9 mouse cellular contexts compared by ENCODE assay signal in the genomic region with DNA sequence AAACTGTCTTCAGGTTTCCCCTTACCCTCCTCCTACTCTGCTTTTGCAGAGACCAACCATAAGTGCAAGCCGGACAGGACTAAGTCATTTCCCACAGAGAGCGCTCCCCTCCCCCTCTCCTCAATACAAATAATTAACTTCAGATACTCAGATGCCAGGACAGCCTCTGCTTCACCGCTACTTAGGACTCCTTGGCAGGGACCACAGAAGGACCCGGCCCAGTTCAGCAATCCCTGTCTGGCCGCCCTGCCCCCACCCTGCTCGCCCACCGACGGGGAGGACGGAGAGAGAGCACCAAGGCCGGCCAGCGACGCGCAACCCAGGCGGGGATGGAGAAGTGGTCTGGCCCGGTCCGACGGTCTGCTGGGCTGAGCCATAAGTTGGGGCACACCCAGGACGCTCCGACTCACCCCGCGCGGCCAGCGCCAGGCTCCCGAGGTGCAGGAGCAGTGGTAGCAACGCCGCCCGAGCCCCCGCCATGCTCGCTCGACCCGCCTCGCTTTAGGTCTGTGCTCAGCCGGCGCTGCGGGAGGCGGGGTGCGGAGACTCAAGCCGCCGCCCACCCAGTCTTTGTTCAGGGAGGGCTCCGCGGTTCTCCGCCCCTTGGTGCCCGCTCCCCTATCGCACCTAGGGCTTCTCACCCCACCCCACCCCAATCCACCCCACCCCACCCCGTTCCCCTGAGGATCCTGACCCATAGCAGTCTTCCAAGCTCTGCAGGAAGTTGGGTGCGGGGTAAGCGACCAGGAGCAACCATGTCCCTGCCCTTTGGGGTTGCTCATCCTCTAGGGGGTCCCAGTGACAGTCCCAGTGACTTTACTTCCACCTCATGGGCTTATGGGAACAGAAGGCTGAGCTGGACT. TPM values are rescaled to one million over a fixed set of nuclear protein-coding genes. Genes with fewer than 3 reads are reported as not detected.
DNase-seq lines count a peak whose midpoint lies in the region; ATAC-seq and TF ChIP-seq lines count a peak whose summit lies in the region.
"Had no signal": no experiment of that assay in that cellular context is flagged by ENCODE, and none has a peak within 500 bp of the region (broad histone marks: within the 10 kb centered on the region; RNA-seq: fewer than 3 reads in every experiment).

TSS of gene Kcp (minus strand) at position 506 of the 863 bp plus-strand sequence.

- WGBS in limb, embryonic 13.5 days = under 1% methylated on average over 46 of the region's 47 CpGs
- under 1% methylated on average over 46 of the region's 47 CpGs for WGBS in neural tube, embryonic 14.5 days

- ATAC-seq in limb, embryonic 13.5 days (ENCODE audit: low FRiP score, low read depth) = peak; percentile 72
- peak; percentile 68 for ATAC-seq in neural tube, embryonic 14.5 days (ENCODE audit: low read depth)
- ATAC-seq: Patski had no signal

- TF ChIP-seq POLR2A in cortical plate, adult 2 months (IDR thresholded peaks at IDR 0.05; ENCODE audit: extremely low read depth, insufficient read depth, low read length) = no peak

- no peaks in the 10 kb centered on the region for H3K27me3 ChIP-seq in limb, embryonic 13.5 days
- peaks cover 8% of the 10 kb centered on the region; the same call in 1 of the 2 replicates for H3K27me3 ChIP-seq in neural tube, embryonic 14.5 days (ENCODE audit: control insufficient read depth, insufficient read depth, low read length)

- H3K4me3 ChIP-seq in layer of hippocampus, adult 2 months = peak within 1 kb of the TSS; percentile 46
- H3K4me3 ChIP-seq in cortical plate, adult 2 months (ENCODE audit: insufficient read depth, low read length) = peak within 1 kb of the TSS; percentile 24; the same call in 1 of the 2 replicates
- peak within 1 kb of the TSS; percentile 66 for H3K4me3 ChIP-seq in limb, embryonic 13.5 days
- peak within 1 kb of the TSS; percentile 42 for H3K4me3 ChIP-seq in neural tube, embryonic 14.5 days (ENCODE audit: low read depth, low read length)

- H3K9ac ChIP-seq in limb, embryonic 13.5 days = peak within 1 kb of the TSS; percentile 79
- peak within 1 kb of the TSS; percentile 52 for H3K9ac ChIP-seq in neural tube, embryonic 14.5 days (replicated peaks; ENCODE audit: low read depth, low read length)

- no peak for DNase-seq in layer of hippocampus, adult 2 months (ENCODE audit: low spot score in 2 of 2)
- DNase-seq in layer of hippocampus, postnatal 25 days (ENCODE audit: extremely low spot score in 1 of 2, low spot score in 1 of 2) = no peak
- peak; percentile 43 for DNase-seq in heart, postnatal 4 days
- no peak for DNase-seq in left cerebral cortex, adult 11 months (ENCODE audit: low spot score)
- no peak for DNase-seq in thymus, postnatal 25 days

- H3K4me2 ChIP-seq in limb, embryonic 13.5 days (replicated peaks) = peak within 1 kb of the TSS; percentile 78
- peak within 1 kb of the TSS; percentile 62 for H3K4me2 ChIP-seq in neural tube, embryonic 14.5 days (ENCODE audit: low read depth, low read length)

- TF ChIP-seq CTCF in layer of hippocampus, adult 2 months (conservative IDR thresholded peaks at IDR 0.05) = no peak
- no peak for TF ChIP-seq CTCF in cortical plate, adult 2 months (IDR thresholded peaks at IDR 0.05; ENCODE audit: extremely low read depth, insufficient read depth, low read length)

- H3K36me3 ChIP-seq in limb, embryonic 13.5 days = peaks cover 9% of the 10 kb centered on the region
- no peaks in the 10 kb centered on the region for H3K36me3 ChIP-seq in neural tube, embryonic 14.5 days (ENCODE audit: control insufficient read depth, insufficient read depth, low read length)

- H3K27ac ChIP-seq in layer of hippocampus, adult 2 months = no peak within 1 kb of the TSS
- no peak within 1 kb of the TSS for H3K27ac ChIP-seq in cortical plate, adult 2 months (ENCODE audit: insufficient read depth, low read length)
- no peak within 1 kb of the TSS for H3K27ac ChIP-seq in limb, embryonic 13.5 days
- H3K27ac ChIP-seq in neural tube, embryonic 14.5 days (ENCODE audit: low read depth, low read length) = no peak within 1 kb of the TSS

- H3K9me3 ChIP-seq in limb, embryonic 13.5 days = no peaks in the 10 kb centered on the region
- H3K9me3 ChIP-seq in neural tube, embryonic 14.5 days (ENCODE audit: control insufficient read depth, low read length) = no peaks in the 10 kb centered on the region

- no peaks in the 10 kb centered on the region for H3K4me1 ChIP-seq in cortical plate, adult 2 months (ENCODE audit: control insufficient read depth, insufficient read depth, low read length)
- peaks cover 30% of the 10 kb centered on the region for H3K4me1 ChIP-seq in limb, embryonic 13.5 days
- peaks cover 7% of the 10 kb centered on the region; the same call in 1 of the 2 replicates for H3K4me1 ChIP-seq in neural tube, embryonic 14.5 days (ENCODE audit: control insufficient read depth, insufficient read depth, low read length)

RNA-seq across cellular contexts. Expression of gene Kcp, which starts in this region (rescaled TPM):
- 1 to 10 TPM; 1.1 to 2.0 TPM for total RNA-seq in layer of hippocampus, adult 2 months (2021)
- total RNA-seq in layer of hippocampus, postnatal 25 days (2021) = 1 to 10 TPM; 2.1 to 3.0 TPM
- 4.1 and 4.6 TPM in 2 replicates for polyA plus RNA-seq in cortical plate, adult 2 months (2012; rRNA removed)
- 10 to 100 TPM; 11.6 to 15.1 TPM for total RNA-seq in heart, postnatal 4 days (2021)
- polyA plus RNA-seq in limb, embryonic 13.5 days (2015; fragmentation: Nextera tagmentation; extraction: Ambion mirVana) = 37.4 and 37.8 TPM in 2 replicates
- polyA plus RNA-seq in neural tube, embryonic 14.5 days (2014; fragmentation: Nextera tagmentation; extraction: Ambion mirVana) = 15.1 and 20.6 TPM in 2 replicates
